Mouse (Mus musculus): ENCODE results near the gene Axin2.

DNA sequence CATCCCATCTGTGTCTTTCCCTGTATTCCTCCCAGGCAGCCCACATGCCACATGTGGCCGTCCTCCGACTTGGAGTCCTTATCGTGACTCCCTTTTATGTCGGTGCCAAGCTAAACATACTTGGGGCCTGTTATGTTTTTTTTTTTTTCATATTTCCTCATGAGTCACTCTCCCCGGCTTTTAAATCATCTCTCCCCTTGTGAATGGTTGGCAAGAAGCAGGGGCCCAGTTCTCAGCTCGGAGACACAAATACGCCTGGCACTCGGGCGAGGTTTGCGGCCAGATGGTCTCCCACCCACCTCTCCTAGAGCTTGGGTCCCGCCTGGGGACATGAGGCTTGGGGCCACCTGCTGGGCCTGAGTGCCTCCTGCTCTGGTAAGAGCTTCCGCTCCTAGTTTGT is 60.4 kb downstream of the Axin2 start:
- TF ChIP-seq CTCF (IDR thresholded peaks at IDR 0.05; ENCODE audit: low read depth) (peak; percentile 41), EP300 (optimal IDR thresholded peaks at IDR 0.05) (peak; percentile 60)
